Mouse (Mus musculus) stomach, embryonic 14.5 days (tissue): Measurements from ENCODE around the gene Ktn1. TPM values are rescaled to one million over a fixed set of nuclear protein-coding genes. Genes with fewer than 3 reads are reported as not detected.

Experiments
- ATAC-seq: fragments of 200-750 bp; cut with Nextera tagmentation; 2 replicates; pipeline ENCODE4 v1.8.0; 2017; ENCODE audit warnings: low read depth, moderate TSS enrichment; ENCODE audit not compliant: insufficient number of reproducible peaks, insufficient read depth, low FRiP score
- H3K27ac ChIP-seq: fragments of 300-500 bp; sonication (generic); 2 replicates; pipeline ENCODE4 v1.5.1; 2014; ENCODE audit warnings: mild to moderate bottlenecking, low read length, moderate library complexity, mixed read lengths
- H3K27me3 ChIP-seq: fragments of 300-500 bp; sonication (generic); 2 replicates; pipeline ENCODE4 v1.6.1; 2014; ENCODE audit warnings: low read length, control low read depth, mixed read lengths; ENCODE audit not compliant: control insufficient read depth, insufficient read depth
- H3K36me3 ChIP-seq: fragments of 300-500 bp; sonication (generic); 2 replicates; pipeline ENCODE4 v1.6.1; 2014; ENCODE audit warnings: mild to moderate bottlenecking, control low read depth, low read length, moderate library complexity, mixed read lengths; ENCODE audit not compliant: control insufficient read depth, insufficient read depth
- H3K4me1 ChIP-seq: fragments of 300-500 bp; sonication (generic); 2 replicates; pipeline ENCODE4 v1.6.1; 2014; ENCODE audit warnings: low read length, control low read depth, mixed read lengths; ENCODE audit not compliant: control insufficient read depth, insufficient read depth
- H3K4me2 ChIP-seq: fragments of 300-500 bp; sonication (generic); replicated peaks from 2 replicates; pipeline ENCODE4 v1.6.1; 2014; ENCODE audit warnings: low read depth, low read length, control low read depth
- H3K4me3 ChIP-seq: fragments of 300-500 bp; sonication (generic); 2 replicates; pipeline ENCODE4 v1.5.1; 2014; ENCODE audit warnings: low read depth, low read length, control low read depth
- H3K9ac ChIP-seq: fragments of 300-500 bp; sonication (generic); replicated peaks from 2 replicates; pipeline ENCODE4 v1.6.1; 2014; ENCODE audit warnings: low read depth, mild to moderate bottlenecking, control low read depth, low read length, moderate library complexity, mixed read lengths
- H3K9me3 ChIP-seq: fragments of 300-500 bp; sonication (generic); 2 replicates; pipeline ENCODE4 v1.6.1; 2016; ENCODE audit warnings: low read depth, low read length, control low read depth; ENCODE audit not compliant: control insufficient read depth
- WGBS: fragments of 180-500 bp; shearing (Covaris S2); extraction: QIAGEN DNeasy Blood & Tissue Kit; methylation state at CpG from one replicate; pipeline ENCODE4 v1.1.7; 2014; 5-methylcytosine and 5-hydroxymethylcytosine counted together
- polyA plus RNA-seq: library from polyadenylated mRNA; unstranded; fragments of >200 nt; fragmentation: Nextera tagmentation; extraction: Ambion mirVana; gene quantifications from 2 replicates; pipeline ENCODE4 v1.2.1, GENCODE M21; 2014

Ktn1 gene
- polyA plus RNA-seq, 1 experiment from 2014 or later = 93.2 TPM

DNA sequence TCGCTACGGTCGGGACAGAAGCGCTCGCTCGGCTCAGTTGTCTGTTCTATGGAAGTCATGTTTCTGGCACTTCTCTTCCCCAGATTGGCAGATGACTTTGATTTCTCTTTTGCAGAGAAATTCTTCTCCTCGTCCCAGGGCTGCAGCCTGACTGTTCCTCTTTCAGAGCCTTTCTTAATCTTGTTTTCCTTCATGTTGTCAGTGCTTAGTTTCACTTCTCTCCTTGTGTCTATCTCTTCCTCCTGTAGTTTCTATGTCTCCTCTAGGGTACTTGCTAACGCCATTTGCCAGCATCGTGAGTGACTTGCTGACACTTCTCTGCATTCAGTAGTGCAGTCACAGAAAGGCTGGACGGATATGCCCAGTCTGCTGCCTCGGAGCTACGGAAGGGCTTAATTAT is 87.1 kb downstream of the Ktn1 start:
- no peak overlapping the region for H3K4me3 ChIP-seq
- no peak overlapping the region for H3K9ac ChIP-seq
- H3K4me2 ChIP-seq = no peak overlapping the region
- no peaks in the 10 kb centered on the region for H3K4me1 ChIP-seq
- H3K27me3 ChIP-seq = no peaks in the 10 kb centered on the region
- H3K36me3 ChIP-seq = peaks cover 54% of the 10 kb centered on the region
- H3K27ac ChIP-seq = no peak overlapping the region
- WGBS = 90% methylated on average over 12 of the region's 12 CpGs
- no peak for ATAC-seq
- H3K9me3 ChIP-seq = no peaks in the 10 kb centered on the region

DNA sequence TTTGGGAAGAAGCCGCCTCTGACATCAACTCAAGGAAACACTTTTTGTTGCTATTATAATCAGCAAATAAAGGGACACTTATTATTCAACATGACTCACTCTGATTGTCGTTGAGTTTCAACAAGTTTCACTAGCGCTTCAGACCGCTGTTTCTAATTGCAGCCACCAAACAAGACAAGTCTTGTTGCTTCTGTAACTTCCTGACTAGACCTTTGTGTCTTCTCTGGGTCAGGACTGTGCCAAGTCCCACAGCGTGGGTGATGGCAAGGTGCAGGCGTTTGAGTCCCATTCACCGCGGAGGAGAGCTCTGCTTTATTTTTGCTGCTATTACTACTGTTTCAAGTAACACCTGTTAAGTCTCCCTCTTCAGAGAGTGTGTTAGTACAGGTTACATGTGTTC is 88.2 kb downstream of the Ktn1 start:
- 78% methylated on average over 8 of the region's 8 CpGs for WGBS
- H3K27ac ChIP-seq = no peak overlapping the region
- H3K36me3 ChIP-seq = peaks cover 54% of the 10 kb centered on the region

DNA sequence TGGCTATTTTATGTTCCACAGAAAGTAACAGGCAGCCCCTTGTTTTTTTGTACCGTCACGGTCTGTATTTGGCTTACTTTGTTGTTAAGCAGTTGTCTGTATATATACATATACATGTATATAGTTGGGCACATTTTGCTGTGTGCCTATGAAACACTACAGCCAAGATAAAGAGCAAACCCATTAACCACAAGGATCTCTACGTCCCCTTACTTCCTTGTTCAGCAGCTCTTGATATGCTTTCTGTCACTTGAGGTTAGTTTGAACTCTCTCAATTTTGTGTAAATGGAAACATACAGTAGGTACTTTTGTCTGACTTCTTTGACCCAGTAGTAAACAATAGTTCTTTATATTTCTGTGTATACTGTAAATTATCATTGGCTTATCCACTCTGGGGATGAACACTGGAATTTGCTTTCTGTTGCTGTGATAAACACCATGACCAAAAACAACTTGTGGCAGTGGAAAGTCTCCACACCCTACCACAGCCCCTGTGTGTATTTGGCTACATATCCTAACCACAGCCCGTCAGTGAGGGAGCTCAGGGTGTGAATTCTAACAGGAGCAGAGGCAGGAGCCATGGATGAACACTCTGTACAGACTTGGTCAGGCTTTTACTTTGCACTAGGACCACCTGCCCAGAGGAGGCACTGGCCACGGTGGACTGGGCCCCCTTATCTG is 92.2 kb downstream of the Ktn1 start:
- H3K27ac ChIP-seq = no peak overlapping the region
- peaks cover 23% of the 10 kb centered on the region for H3K36me3 ChIP-seq
- 86% methylated on average over 5 of the region's 5 CpGs for WGBS
- H3K4me1 ChIP-seq = no peaks in the 10 kb centered on the region
- H3K4me2 ChIP-seq = no peak overlapping the region
- no peaks in the 10 kb centered on the region for H3K27me3 ChIP-seq
- no peak overlapping the region for H3K4me3 ChIP-seq
- H3K9ac ChIP-seq = no peak overlapping the region
- no peak for ATAC-seq
- H3K9me3 ChIP-seq = no peaks in the 10 kb centered on the region

More for the DNA sequence above, 88.2 kb downstream of the Ktn1 start:
- Histone ChIP-seq H3K4me3 (no peak overlapping the region), H3K4me1 (no peaks in the 10 kb centered on the region), H3K9me3 (no peaks in the 10 kb centered on the region), H3K9ac (no peak overlapping the region), H3K4me2 (no peak overlapping the region), H3K27me3 (no peaks in the 10 kb centered on the region)
- no peak for ATAC-seq

DNA sequence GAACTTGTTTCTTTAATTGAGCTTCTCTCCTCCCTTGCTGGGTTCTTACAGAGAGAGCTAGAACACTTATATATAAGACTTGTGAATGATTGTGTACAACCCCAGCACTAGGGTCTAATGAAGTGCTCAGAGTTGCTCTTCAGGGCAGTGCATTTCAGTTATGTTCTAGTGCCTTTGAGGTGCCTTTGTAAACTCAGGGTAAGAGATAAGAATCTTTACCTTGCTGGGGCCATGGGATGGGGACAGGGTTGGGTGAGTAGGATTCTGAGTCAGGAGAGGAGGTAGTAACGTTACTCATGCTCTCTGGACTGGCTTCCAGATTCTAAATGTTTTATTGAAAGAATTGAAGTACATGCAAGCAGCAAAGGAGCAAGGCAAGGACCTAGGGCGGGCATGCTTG is 92.8 kb downstream of the Ktn1 start:
- Histone ChIP-seq H3K4me3 (no peak overlapping the region), H3K36me3 (peaks cover 20% of the 10 kb centered on the region), H3K9ac (no peak overlapping the region), H3K4me1 (no peaks in the 10 kb centered on the region), H3K27ac (no peak overlapping the region), H3K27me3 (no peaks in the 10 kb centered on the region), H3K4me2 (no peak overlapping the region), H3K9me3 (no peaks in the 10 kb centered on the region)
- 72% methylated on average over 2 of the region's 2 CpGs for WGBS
- ATAC-seq = no peak

DNA sequence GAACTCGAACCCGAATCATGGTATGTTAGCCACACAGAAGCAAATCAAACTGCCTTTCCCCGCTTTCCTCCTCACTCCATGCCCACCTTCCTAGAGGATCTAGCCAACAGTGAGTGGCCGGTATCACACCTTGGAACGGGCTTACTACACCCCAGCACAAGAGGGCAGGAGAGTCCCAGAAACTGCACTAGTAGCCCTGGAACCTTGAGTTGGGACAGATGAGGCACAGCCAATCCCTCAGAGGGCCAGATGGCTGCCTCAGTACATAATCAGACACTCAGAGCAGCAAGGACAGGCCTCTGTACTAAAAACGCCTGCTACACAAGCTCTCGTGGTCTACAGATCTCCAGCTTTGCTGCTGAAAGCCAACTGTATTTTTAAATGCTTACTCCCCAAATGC is 94.4 kb downstream of the Ktn1 start:
- Histone ChIP-seq H3K27ac (no peak overlapping the region), H3K4me3 (no peak overlapping the region), H3K4me2 (no peak overlapping the region), H3K36me3 (peaks cover 13% of the 10 kb centered on the region), H3K27me3 (no peaks in the 10 kb centered on the region), H3K9ac (no peak overlapping the region), H3K9me3 (no peaks in the 10 kb centered on the region), H3K4me1 (no peaks in the 10 kb centered on the region)
- WGBS = 90% methylated on average over 7 of the region's 7 CpGs
- ATAC-seq = no peak

DNA sequence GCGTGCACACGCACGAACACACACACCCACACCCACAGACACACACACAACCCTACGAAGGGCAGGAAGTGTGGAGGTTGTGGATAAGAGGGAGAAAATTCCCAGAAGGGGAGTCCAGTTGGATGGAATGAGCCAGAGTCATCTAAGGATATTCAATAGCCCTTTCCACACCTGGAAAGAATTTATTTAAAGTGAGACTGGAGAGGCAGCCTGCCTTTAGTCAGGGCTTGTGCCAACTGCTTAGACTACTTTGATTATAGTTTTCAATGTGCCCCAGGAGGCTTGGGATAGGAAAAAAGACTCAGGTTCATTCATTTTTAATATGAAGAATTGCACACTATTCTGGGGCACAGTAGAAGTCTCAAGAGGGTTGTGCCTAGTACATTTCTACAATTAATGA is 96.8 kb downstream of the Ktn1 start:
- H3K9me3 ChIP-seq = no peaks in the 10 kb centered on the region
- no peak overlapping the region for H3K4me2 ChIP-seq
- 96% methylated on average over 4 of the region's 4 CpGs for WGBS
- H3K4me3 ChIP-seq = no peak overlapping the region
- no peak for ATAC-seq
- no peaks in the 10 kb centered on the region for H3K4me1 ChIP-seq
- H3K27ac ChIP-seq = no peak overlapping the region
- no peaks in the 10 kb centered on the region for H3K27me3 ChIP-seq
- H3K9ac ChIP-seq = no peak overlapping the region
- H3K36me3 ChIP-seq = peaks cover 3% of the 10 kb centered on the region

DNA sequence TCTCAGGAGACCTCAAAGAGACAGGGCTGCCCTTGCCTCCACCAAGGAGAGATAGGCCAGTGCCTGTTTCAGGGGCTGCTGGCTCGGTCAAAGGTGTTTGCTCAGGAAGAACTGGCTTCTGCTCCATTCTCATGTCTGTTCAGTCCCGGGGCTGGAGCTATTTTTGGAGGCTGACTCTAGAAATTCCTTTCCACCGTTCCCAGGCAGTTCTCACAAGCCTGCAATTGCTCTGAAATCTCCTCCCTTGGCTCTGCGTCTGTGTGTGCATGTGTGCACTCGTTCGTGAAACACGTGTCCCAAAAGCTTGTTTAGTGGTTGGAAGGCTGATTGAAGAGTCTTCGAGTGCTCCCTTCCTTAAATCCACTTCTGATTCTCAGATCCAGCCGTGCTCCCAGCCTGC is 99.3 kb downstream of the Ktn1 start:
- 64% methylated on average over 9 of the region's 9 CpGs for WGBS
- Histone ChIP-seq H3K4me1 (no peaks in the 10 kb centered on the region), H3K27me3 (no peaks in the 10 kb centered on the region), H3K9me3 (no peaks in the 10 kb centered on the region), H3K4me2 (no peak overlapping the region), H3K27ac (no peak overlapping the region), H3K9ac (no peak overlapping the region), H3K4me3 (no peak overlapping the region), H3K36me3 (no peaks in the 10 kb centered on the region)
- ATAC-seq = no peak

DNA sequence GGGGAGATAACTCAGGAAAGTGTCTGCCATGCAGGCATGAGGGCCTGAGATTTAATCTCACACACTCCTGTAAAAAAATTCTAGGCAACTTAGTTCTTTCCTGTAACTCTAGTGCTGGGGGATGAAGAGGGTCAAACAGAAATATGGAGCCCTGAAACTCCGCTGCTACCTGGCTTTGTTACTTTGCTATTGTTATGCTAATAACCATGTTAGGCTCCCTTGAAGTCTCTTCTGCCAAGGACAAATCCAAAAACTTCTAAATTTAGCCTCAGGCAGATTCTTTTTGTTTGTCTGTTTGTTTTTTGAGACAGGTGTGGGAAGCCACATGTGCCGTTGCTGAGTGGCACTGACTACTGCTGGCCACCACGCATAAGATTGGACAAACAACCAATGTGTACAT is 100.5 kb downstream of the Ktn1 start:
- Histone ChIP-seq H3K27ac (no peak overlapping the region), H3K4me3 (no peak overlapping the region), H3K27me3 (no peaks in the 10 kb centered on the region), H3K9me3 (no peaks in the 10 kb centered on the region), H3K4me1 (no peaks in the 10 kb centered on the region), H3K36me3 (no peaks in the 10 kb centered on the region), H3K4me2 (no peak overlapping the region), H3K9ac (no peak overlapping the region)
- ATAC-seq = no peak
- WGBS = 84% methylated on average over 3 of the region's 3 CpGs
